Mouse (Mus musculus) megakaryocyte progenitor cell, adult 5-6 weeks (primary cell): ENCODE data around the gene Elovl1. TPM values are rescaled to one million over a fixed set of nuclear protein-coding genes. Genes with fewer than 3 reads are reported as not detected.

Experiments used
- ATAC-seq: replicated peaks from 2 replicates; pipeline ENCODE4 v1.8.0; 2016; ENCODE audit warnings: mild to moderate bottlenecking, moderate TSS enrichment, inconsistent platforms; ENCODE audit not compliant: poor library complexity
- total RNA-seq, 2 experiments: library from RNA; stranded (forward) in 1 of 2; stranded (reverse) in 1 of 2; fragments of 157-497, 149-512 nt in 1 of 2; fragments of 200-1000 nt in 1 of 2; gene quantifications; 2 replicates each; pipeline versions ENCODE4 v1.2.3 to v1.2.4; 2015 to 2017

Gene Elovl1
- total RNA-seq (2015), result 73.6 and 93.7 TPM in 2 replicates
- total RNA-seq (2017), result 58.7 and 64.1 TPM in 2 replicates

GRCm38 (mm10) chr4:118427768-118428451 lies at the start of gene Elovl1:
Gene Elovl1 (plus strand): TSS chr4:118428093.
- peak; percentile 78 for ATAC-seq

- ATAC-seq, result no peak
Measured at GRCm38 (mm10) chr4:118383271-118383670, 44.6 kb upstream of the Elovl1 start.

DNA sequence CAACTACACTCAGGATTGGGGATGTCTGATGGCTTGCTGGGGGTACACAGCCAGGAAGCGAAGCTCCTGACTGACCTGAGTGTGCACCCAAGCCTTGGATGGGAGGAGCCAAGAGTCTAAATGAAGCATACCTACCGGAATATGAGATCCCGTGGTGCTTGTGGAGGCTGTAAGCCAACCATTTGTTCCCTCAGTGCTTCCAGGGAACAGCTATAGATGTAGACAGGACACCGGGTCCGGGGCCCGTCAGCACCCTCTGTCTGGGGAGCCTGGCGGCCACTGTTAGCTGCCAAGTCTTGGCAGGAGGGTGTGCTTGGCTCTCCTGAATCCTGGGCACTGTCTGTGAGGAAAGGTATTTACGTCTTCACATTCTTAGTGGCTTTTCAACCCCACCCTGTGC lies 40.6 kb upstream of the Elovl1 start:
- ATAC-seq, result no peak

GRCm38 (mm10) chr4:118390146-118390545 lies 37.7 kb upstream of the Elovl1 start:
- no peak for ATAC-seq

DNA sequence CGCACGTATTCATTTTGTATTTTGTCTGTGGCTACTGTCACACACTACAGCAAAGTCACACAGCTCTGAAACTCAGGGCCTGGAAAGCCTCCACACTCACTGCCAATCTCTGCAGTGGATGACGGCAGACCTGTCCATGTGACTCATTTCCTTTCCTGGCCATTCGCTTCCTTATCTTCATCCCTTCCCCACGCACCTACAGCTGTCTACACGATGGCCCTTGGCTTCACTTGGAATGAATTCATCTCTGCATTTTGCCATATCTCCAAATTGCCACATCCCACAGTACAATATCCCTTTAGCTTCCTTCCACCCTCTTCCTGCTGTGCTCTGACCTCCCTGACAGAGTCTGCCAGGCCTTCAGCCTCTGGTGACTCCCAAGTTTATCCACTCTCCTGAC lies 33.4 kb upstream of the Elovl1 start:
- ATAC-seq, result no peak

DNA sequence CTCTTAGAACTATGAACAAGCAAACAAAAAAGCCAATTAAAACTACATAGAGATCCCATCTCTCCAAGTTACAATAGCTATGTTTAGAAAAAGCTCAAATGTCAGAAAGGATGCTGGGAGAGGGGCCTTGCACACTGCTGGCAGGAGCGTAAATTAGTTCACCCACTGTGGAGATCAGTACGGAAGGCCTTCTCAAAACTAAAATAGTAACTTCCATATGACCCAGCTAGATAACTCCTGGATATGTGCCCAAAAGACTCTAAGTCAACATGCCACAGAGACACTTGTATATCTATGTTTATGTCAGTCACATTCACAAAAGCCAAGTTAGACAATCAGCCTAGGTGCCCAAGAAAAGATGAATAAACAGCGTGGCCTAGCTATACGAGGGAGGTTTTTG lies 32.6 kb upstream of the Elovl1 start:
- peak; percentile 69 for ATAC-seq

DNA sequence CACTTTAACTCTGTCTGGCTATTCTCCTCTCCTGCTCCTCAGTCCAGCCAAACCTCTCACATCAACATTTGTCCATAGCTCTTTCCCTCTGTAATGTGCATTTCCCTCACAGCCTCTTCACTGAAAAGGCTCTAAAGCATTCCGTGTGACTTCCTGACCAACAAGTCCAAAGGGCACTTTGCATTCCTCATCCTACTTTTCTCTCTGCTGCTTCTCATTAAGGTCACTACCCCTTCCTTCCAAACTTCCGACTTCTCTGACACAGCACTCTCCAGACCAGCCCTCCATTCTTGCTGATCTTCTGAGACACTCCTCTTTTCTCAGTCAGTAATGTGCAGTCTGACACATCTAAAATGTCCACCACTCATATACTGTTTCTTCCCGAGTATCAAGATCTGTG lies 31.5 kb upstream of the Elovl1 start:
- ATAC-seq, result no peak

DNA sequence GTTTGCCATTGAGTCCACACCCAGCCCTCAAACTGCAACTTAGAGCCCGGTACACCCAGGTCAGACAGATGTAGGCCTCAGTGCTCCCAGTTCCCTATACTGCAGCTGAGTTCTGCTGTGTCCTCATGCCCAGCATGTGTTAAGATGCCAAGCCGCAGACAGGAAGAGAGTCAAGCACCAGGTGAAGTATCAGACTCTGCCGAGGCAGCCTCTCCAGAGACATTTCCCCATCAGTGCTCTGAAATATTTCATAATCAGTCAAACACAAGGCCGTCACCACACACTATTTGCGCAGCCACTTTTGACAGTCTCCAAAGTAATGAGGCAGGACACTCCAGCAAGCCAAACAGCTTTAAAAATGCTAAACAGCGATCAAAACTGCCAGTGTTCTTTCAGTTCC lies 29.5 kb upstream of the Elovl1 start:
- ATAC-seq, result peak; percentile 67

DNA sequence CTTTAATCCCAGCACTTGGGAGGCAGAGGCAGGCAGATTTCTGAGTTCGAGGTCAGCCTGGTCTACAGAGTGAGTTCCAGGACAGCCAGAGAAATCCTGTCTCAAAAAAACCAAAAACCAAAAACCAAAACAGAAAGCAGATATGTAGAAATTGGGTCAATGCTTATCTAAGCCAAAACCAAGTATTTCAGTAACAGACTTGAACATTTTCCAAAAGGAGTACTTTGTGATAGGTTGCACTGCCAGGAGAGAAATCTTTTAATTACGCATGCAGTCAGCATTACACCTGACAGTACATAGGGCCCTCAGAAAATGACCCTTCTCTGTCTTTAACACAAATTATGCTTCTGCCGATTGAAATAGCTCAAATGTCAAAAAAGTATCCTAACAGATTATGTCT lies 26.5 kb upstream of the Elovl1 start:
- no peak for ATAC-seq

DNA sequence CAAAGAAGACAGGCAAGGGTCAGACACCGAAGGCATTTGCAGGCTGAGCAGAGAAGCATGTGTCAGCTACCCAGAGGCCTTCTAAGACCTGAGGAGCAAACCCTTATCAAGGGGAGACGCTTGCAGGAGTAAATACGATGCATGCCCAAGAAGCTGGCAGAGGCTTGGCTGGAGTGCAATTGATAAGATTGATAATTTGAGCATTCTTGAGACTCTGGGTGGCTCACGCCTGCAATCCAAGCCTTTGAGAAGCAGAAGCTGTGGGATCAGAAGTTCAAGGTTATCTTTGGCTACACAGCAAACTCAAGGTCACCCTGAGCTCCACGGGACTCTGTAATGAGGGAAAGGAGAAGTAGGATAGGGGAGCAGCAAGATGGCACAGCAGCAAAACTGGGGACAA lies 26.0 kb upstream of the Elovl1 start:
- peak; percentile 78 for ATAC-seq

- ATAC-seq, result no peak
Measured at GRCm38 (mm10) chr4:118402701-118403100, 25.2 kb upstream of the Elovl1 start.

- peak; percentile 99 for ATAC-seq
Measured at GRCm38 (mm10) chr4:118409142-118409900, 18.6 kb upstream of the Elovl1 start, which contains the start of the genes Szt2 and Med8. Gene Szt2 (minus strand): TSS chr4:118409273. Gene Med8 (plus strand): TSS chr4:118409337.

GRCm38 (mm10) chr4:118410871-118411270 lies 17.0 kb upstream of the Elovl1 start:
- ATAC-seq, result no peak

DNA sequence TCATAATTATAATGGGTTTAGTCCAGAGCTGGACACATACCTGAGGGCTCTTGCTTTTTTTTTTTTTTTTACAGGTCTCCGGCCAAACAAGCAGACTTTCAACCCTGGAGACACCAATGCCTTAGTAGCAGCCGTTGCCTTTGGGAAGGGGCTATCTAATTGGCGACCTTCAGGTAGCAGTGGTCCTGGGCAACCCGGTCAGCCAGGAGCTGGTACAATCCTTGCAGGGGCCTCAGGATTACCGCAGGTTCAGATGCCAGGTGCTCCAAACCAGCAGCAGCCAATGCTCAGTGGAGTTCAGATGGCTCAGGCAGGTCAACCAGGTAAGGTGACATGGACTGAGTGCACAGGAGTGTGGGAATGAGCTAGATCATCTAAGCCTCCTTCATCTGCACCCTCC lies 14.3 kb upstream of the Elovl1 start:
- ATAC-seq, result no peak

DNA sequence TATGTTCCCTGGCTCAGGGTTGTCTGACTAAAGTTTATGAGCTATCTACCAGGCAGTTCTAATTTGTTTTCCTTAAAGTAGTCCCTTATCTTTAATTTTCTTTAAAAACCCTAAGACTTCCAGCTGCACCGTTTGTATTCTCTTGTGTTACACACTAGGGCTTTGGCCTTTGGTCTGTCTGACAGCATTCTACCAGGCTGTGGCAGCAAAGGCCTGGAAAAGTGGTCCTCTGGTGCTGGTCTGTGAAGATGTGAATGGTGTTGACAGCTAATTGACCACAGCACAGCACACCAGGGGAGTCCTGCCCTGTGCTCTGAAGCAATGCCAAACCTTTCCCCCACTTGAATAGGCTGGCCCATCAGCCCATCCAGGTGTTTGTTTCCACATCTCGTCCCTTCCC lies 12.1 kb upstream of the Elovl1 start:
- no peak for ATAC-seq

- ATAC-seq, result no peak
Measured at GRCm38 (mm10) chr4:118416329-118416728, 11.6 kb upstream of the Elovl1 start.

- ATAC-seq, result peak; percentile 23; the same call in 1 of the 2 replicates
Measured at GRCm38 (mm10) chr4:118417112-118417797, 10.6 kb upstream of the Elovl1 start.

GRCm38 (mm10) chr4:118421384-118421783 lies 6.5 kb upstream of the Elovl1 start:
- no peak for ATAC-seq

DNA sequence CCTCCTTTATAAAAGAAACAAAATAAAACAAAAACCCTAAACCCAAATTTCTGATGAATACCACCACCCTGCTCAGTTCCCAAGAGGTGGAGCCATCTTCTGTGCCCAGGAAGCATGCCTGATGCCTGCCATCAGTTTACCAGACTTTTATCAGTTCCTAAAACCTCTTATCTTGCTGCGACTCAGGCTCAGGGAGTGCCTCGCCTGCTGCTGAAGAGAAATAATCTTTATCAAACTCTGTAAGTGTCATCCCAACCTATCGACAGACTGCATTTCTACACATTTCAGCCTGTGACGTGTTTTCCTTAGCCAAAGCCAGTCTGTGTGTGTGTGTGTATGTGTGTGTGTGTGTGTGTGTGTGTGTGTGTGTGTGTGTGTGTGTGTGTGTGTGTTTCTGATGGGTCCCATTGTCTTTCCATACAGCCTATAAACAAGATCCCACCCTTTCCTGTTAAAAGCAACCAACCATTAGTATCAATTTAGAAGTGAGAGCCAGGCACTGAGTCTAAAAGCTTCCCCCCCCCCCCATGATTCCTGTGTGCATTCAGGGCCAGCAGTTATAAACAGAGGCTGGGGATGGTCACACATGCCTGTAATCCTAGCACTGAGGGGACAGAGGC lies 3.2 kb upstream of the Elovl1 start:
- ATAC-seq, result peak; percentile 35

GRCm38 (mm10) chr4:118425374-118425773 lies 2.5 kb upstream of the Elovl1 start:
- ATAC-seq, result no peak

GRCm38 (mm10) chr4:118427415-118427767 lies 502 bp upstream of the Elovl1 start:
- ATAC-seq, result peak; percentile 3
